Mouse (Mus musculus) left cerebral cortex, adult 11 months (tissue): Measurements from ENCODE around the gene 4933405O20Rik.

Source experiments
- DNase-seq: peaks from one replicate; pipeline ENCODE4 v3.0.0; 2022; ENCODE audit warnings: low spot score

Gene 4933405O20Rik

DNA sequence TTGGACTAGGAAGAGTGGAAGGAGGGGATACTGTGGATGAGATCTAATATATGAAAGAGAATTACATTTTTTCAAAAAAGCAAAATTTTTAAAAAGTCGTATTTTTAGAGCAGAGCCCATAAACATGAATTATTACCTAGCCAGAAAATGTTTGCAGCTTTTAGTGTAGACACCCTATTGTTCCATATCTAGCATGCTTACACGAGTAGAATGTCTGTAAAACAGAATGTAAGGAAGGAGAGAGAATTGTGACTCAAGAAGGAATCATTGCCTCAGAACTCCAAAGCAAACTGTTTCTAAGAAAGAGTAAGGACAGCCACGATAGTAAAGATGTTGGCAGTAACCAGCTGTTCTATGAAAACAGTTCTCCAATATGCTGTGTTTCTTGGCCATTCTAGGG, at the start of gene 4933405O20Rik:
Gene 4933405O20Rik, plus strand, starts transcription at position 301 of the 400 bp plus-strand sequence.
- DNase-seq = no peak

DNA sequence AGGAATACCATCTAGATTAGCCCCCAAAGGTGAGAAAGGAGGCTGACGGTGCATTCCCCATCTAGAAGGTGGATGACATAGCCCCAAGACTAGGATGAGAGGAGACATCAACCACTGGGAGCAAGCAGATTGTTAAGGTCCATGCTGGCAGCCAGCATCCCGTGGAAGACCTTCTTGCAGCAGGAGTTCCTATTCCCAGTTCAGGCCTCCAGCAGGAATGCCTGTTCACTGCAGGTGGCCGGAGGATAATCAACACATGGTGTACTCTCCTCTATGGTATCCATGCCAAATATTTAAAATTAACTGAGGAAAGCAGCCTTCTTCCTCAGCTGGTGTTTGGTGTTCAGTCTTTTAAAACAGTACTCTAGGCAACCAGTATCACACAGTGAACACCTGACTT, 49.4 kb upstream of the 4933405O20Rik start:
- no peak for DNase-seq

DNA sequence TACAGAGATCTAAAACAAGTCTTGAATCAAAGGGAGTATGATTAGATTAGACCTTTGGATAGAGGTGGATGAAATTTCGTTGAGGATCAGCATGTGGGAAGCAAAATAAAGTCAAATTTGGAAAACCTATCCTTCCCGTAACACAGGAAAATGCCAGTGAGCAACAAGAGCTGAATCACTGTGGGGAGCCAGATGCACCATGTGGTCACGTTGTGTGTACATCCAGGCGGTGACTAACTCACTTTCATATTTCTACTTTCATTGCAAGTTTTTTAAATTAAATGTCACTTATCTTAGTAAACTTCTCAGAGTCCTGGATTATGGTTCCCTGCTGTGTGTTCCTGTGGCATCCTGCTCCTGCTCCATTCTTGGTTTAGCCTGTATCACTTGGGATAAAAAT, 47.6 kb upstream of the 4933405O20Rik start:
- DNase-seq = no peak

DNA sequence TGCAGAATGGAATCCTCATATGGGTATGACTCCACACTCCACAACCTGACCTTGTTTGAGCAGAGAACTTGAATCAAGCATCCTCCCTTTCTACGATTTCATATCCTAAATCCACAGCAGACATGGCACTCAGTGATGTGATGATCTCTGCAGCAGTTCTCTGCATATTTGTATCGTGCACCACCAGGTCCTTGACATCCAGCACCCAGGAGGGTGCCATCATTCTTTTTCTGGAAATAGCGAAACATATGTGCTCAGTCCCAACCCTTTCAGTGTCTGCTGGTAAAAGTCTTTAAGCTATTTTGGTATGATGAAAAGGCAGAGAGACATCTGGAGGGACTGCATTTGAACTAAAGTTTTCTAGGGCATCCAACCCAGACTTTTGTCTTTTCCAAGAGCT, 36.3 kb upstream of the 4933405O20Rik start:
- peak; percentile 14 for DNase-seq

DNA sequence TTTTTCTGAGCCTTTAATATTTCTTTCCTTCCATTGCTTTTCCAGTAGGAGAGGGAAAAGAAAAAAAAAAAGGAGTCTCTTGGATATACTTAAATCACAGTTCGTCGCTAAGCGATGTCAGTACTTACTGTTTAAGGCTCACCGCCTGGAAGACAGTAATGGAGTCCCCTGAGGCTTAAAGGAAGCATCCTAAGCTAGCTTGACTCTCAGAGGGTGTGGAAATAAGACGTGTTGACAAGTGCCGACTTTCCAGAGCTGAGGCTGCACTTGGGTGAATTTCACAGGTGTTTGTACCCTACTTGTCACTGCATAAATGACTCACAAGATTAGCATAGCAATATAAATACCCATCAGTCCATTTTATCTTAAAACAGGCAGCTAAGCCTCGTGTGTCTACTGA, 25.1 kb upstream of the 4933405O20Rik start:
- no peak for DNase-seq

DNA sequence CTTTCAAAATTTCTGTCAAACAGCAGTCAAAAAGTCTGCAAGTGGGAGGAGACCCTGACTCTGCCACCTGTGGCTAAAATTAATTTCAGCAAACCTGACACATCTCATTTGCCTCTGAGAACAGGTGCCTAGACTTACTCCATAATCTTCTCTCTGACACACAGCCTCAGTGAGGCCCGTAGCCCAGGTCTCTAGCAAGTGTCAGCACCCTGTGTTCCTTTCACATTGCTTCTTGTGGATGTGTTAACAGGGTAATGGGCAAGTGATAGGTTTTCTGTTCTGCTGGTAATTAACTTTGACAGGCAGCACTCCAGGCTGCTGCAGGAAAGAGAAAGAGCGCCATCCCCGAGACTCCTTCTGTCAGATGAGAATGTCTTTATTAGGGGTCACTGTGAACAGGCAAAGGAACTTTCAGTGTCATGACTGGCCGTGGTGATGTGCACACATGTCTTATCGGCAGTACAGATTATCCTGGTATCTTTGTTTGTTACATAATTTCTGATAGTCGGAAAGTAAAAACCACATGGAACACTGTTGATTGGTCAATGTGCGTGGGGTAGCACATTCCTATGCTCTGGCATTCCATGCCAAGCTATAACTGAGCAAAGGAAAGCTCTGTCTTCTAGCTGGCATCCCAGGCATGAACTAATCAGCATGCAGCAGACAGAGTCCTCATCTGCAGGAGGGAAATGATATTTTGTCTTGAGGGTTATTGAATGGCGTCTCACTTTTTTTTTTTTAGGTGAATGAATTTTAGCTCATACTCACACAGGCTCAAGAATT, 10.2 kb upstream of the 4933405O20Rik start:
- no peak for DNase-seq

DNA sequence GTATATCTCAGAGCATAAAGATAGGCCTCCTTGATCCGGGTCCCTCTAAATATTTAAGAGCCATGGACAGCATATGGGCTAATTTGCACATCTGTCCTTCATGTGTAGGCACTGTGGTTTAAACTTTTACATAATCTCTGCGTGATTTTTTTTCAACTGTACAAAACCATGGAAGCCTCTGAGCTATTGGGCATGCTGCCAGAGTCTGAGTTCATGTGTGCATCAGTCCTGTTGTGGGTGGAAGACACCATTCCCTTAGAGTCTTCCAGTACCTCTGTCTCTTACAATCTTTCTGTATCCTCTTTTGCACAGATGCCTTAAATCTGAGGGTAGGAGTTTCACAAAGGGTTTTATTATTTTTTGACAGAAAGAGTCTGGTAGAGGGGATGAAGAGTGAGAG, 15.1 kb downstream of the 4933405O20Rik start:
- peak; percentile 25 for DNase-seq

DNA sequence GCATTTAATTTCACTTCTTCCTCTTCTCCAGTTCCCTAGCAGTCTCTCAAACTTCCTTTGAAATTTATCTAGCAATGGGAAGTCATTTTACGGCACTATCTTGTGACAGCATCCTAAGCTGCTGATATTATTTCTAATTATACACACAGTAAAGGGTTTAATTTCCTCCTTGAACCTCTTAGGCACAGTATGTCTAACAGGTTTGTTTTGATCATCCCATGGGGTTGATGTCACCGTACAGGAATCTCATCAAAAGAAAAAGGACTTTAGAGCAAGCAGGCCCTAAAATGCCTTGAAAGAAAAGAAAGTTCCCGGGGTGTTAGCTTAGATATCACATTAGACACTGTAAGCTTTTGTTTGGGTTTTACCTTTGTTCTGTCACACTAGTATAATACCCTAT, 30.2 kb downstream of the 4933405O20Rik start:
- no peak for DNase-seq

DNA sequence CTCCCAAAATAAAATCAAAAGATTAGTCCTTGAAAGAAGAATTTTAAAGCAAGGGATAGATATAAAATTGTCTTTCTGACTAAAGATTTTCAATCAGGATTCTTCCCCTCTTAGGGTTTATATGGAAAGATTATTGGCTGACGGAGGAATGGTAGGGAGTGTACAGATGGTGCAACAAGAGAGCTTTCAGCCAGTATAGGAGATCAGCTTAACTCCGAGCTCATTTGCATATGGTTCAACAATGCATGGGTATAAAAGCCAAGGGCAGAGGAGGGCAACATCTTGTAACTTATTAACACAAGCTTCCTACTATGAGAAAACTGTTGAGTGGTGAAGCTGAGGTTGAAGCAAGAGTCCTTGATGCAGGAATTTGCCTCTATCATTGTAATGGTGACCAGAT, 34.2 kb downstream of the 4933405O20Rik start:
- DNase-seq = no peak
